Mouse (Mus musculus): Measurements from ENCODE around the gene Itpr2. TPM values are rescaled to one million over a fixed set of nuclear protein-coding genes. Genes with fewer than 3 reads are reported as not detected.

Gene Itpr2
- polyA plus RNA-seq, 1 experiment: 0.14 TPM

- peaks cover 6% of the 10 kb centered on the region for H3K9me3 ChIP-seq (ENCODE audit: control insufficient read depth, low read length)
- peaks cover 25% of the 10 kb centered on the region for H3K4me1 ChIP-seq (ENCODE audit: control insufficient read depth)
- no peaks in the 10 kb centered on the region for H3K27me3 ChIP-seq (ENCODE audit: control insufficient read depth)
- TF ChIP-seq TAL1 (IDR thresholded peaks at IDR 0.05; ENCODE audit: low read length): no peak
- no peak for TF ChIP-seq GATA1 (IDR thresholded peaks at IDR 0.05; ENCODE audit: low read length)
- H3K4me3 ChIP-seq (replicated peaks): peak overlapping the region; percentile 27
- no peaks in the 10 kb centered on the region for H3K36me3 ChIP-seq (ENCODE audit: control insufficient read depth)
Observed at GRCm38 (mm10) chr6:146256401-146256800, 245.6 kb downstream of the Itpr2 start.

GRCm38 (mm10) chr6:146255656-146256055 lies 246.4 kb downstream of the Itpr2 start:
- no peaks in the 10 kb centered on the region for H3K36me3 ChIP-seq (ENCODE audit: control insufficient read depth)
- no peak overlapping the region for H3K4me3 ChIP-seq (replicated peaks)
- H3K9me3 ChIP-seq (ENCODE audit: control insufficient read depth, low read length): peaks cover 13% of the 10 kb centered on the region
- TF ChIP-seq GATA1 (IDR thresholded peaks at IDR 0.05; ENCODE audit: low read length): no peak
- no peak for TF ChIP-seq TAL1 (IDR thresholded peaks at IDR 0.05; ENCODE audit: low read length)
- H3K27me3 ChIP-seq (ENCODE audit: control insufficient read depth): no peaks in the 10 kb centered on the region
- peaks cover 25% of the 10 kb centered on the region for H3K4me1 ChIP-seq (ENCODE audit: control insufficient read depth)

- H3K4me3 ChIP-seq (replicated peaks): no peak overlapping the region
- no peaks in the 10 kb centered on the region for H3K36me3 ChIP-seq (ENCODE audit: control insufficient read depth)
- TF ChIP-seq TAL1 (IDR thresholded peaks at IDR 0.05; ENCODE audit: low read length) (no peak), GATA1 (IDR thresholded peaks at IDR 0.05; ENCODE audit: low read length) (no peak)
- H3K27me3 ChIP-seq (ENCODE audit: control insufficient read depth): no peaks in the 10 kb centered on the region
- H3K9me3 ChIP-seq (ENCODE audit: control insufficient read depth, low read length): peaks cover 14% of the 10 kb centered on the region
- peaks cover 25% of the 10 kb centered on the region for H3K4me1 ChIP-seq (ENCODE audit: control insufficient read depth)
Observed at GRCm38 (mm10) chr6:146254931-146255330, 247.1 kb downstream of the Itpr2 start.

GRCm38 (mm10) chr6:146254216-146254820 lies 247.7 kb downstream of the Itpr2 start:
- Histone ChIP-seq H3K27me3 (ENCODE audit: control insufficient read depth) (no peaks in the 10 kb centered on the region), H3K4me3 (replicated peaks) (no peak overlapping the region), H3K36me3 (ENCODE audit: control insufficient read depth) (no peaks in the 10 kb centered on the region), H3K4me1 (ENCODE audit: control insufficient read depth) (peaks cover 27% of the 10 kb centered on the region), H3K9me3 (ENCODE audit: control insufficient read depth, low read length) (peaks cover 14% of the 10 kb centered on the region)
- no peak for TF ChIP-seq TAL1 (IDR thresholded peaks at IDR 0.05; ENCODE audit: low read length)
- no peak for TF ChIP-seq GATA1 (IDR thresholded peaks at IDR 0.05; ENCODE audit: low read length)

- Histone ChIP-seq H3K9me3 (ENCODE audit: control insufficient read depth, low read length) (peaks cover 10% of the 10 kb centered on the region), H3K4me3 (replicated peaks) (no peak overlapping the region), H3K4me1 (ENCODE audit: control insufficient read depth) (peaks cover 30% of the 10 kb centered on the region), H3K27me3 (ENCODE audit: control insufficient read depth) (no peaks in the 10 kb centered on the region), H3K36me3 (ENCODE audit: control insufficient read depth) (no peaks in the 10 kb centered on the region)
- TF ChIP-seq GATA1 (IDR thresholded peaks at IDR 0.05; ENCODE audit: low read length): no peak
Observed at GRCm38 (mm10) chr6:146249096-146249495, 252.9 kb downstream of the Itpr2 start.

- Histone ChIP-seq H3K36me3 (ENCODE audit: control insufficient read depth) (no peaks in the 10 kb centered on the region; the same call in 1 of the 2 replicates), H3K4me1 (ENCODE audit: control insufficient read depth) (peaks cover 32% of the 10 kb centered on the region), H3K27me3 (ENCODE audit: control insufficient read depth) (no peaks in the 10 kb centered on the region), H3K4me3 (replicated peaks) (no peak overlapping the region), H3K9me3 (ENCODE audit: control insufficient read depth, low read length) (peaks cover 15% of the 10 kb centered on the region)
- TF ChIP-seq TAL1 (IDR thresholded peaks at IDR 0.05; ENCODE audit: low read length) (no peak), GATA1 (IDR thresholded peaks at IDR 0.05; ENCODE audit: low read length) (no peak)
Observed at GRCm38 (mm10) chr6:146248341-146248740, 253.7 kb downstream of the Itpr2 start.

GRCm38 (mm10) chr6:146247906-146248305 lies 254.1 kb downstream of the Itpr2 start:
- peaks cover 32% of the 10 kb centered on the region for H3K4me1 ChIP-seq (ENCODE audit: control insufficient read depth)
- no peak for TF ChIP-seq GATA1 (IDR thresholded peaks at IDR 0.05; ENCODE audit: low read length)
- no peaks in the 10 kb centered on the region for H3K27me3 ChIP-seq (ENCODE audit: control insufficient read depth)
- no peaks in the 10 kb centered on the region; the same call in 1 of the 2 replicates for H3K36me3 ChIP-seq (ENCODE audit: control insufficient read depth)
- H3K9me3 ChIP-seq (ENCODE audit: control insufficient read depth, low read length): peaks cover 15% of the 10 kb centered on the region
- H3K4me3 ChIP-seq (replicated peaks): no peak overlapping the region

GRCm38 (mm10) chr6:146246368-146246767 lies 255.7 kb downstream of the Itpr2 start:
- Histone ChIP-seq H3K27me3 (ENCODE audit: control insufficient read depth) (no peaks in the 10 kb centered on the region), H3K9me3 (ENCODE audit: control insufficient read depth, low read length) (peaks cover 14% of the 10 kb centered on the region), H3K4me3 (replicated peaks) (no peak overlapping the region), H3K36me3 (ENCODE audit: control insufficient read depth) (no peaks in the 10 kb centered on the region; the same call in 1 of the 2 replicates), H3K4me1 (ENCODE audit: control insufficient read depth) (peaks cover 32% of the 10 kb centered on the region)
- TF ChIP-seq GATA1 (IDR thresholded peaks at IDR 0.05; ENCODE audit: low read length) (no peak), TAL1 (IDR thresholded peaks at IDR 0.05; ENCODE audit: low read length) (no peak)

- no peaks in the 10 kb centered on the region; the same call in 1 of the 2 replicates for H3K36me3 ChIP-seq (ENCODE audit: control insufficient read depth)
- peaks cover 32% of the 10 kb centered on the region for H3K4me1 ChIP-seq (ENCODE audit: control insufficient read depth)
- H3K4me3 ChIP-seq (replicated peaks): no peak overlapping the region
- TF ChIP-seq TAL1 (IDR thresholded peaks at IDR 0.05; ENCODE audit: low read length): no peak
- TF ChIP-seq GATA1 (IDR thresholded peaks at IDR 0.05; ENCODE audit: low read length): no peak
- peaks cover 9% of the 10 kb centered on the region for H3K9me3 ChIP-seq (ENCODE audit: control insufficient read depth, low read length)
- H3K27me3 ChIP-seq (ENCODE audit: control insufficient read depth): no peaks in the 10 kb centered on the region
Observed at GRCm38 (mm10) chr6:146245888-146246287, 256.1 kb downstream of the Itpr2 start.

GRCm38 (mm10) chr6:146243068-146243467 lies 259.0 kb downstream of the Itpr2 start:
- Histone ChIP-seq H3K4me1 (ENCODE audit: control insufficient read depth) (peaks cover 18% of the 10 kb centered on the region), H3K4me3 (replicated peaks) (no peak overlapping the region), H3K9me3 (ENCODE audit: control insufficient read depth, low read length) (peaks cover 7% of the 10 kb centered on the region), H3K27me3 (ENCODE audit: control insufficient read depth) (no peaks in the 10 kb centered on the region), H3K36me3 (ENCODE audit: control insufficient read depth) (peaks cover 2% of the 10 kb centered on the region; the same call in 1 of the 2 replicates)
- TF ChIP-seq TAL1 (IDR thresholded peaks at IDR 0.05; ENCODE audit: low read length) (no peak), GATA1 (IDR thresholded peaks at IDR 0.05; ENCODE audit: low read length) (no peak)
